Mouse (Mus musculus) liver, embryonic 15.5 days (tissue): ENCODE data around the gene Fkbp6. TPM values are rescaled to one million over a fixed set of nuclear protein-coding genes. Genes with fewer than 3 reads are reported as not detected.

Experiments used
- ATAC-seq: fragments of 200-750 bp; cut with Nextera tagmentation; 2 replicates; pipeline ENCODE4 v1.8.0; 2017; ENCODE audit warnings: moderate number of reproducible peaks, mild to moderate bottlenecking, moderate library complexity; ENCODE audit not compliant: insufficient read depth
- H3K27ac ChIP-seq: fragments of 300-500 bp; sonication (generic); replicated peaks from 2 replicates; pipeline ENCODE4 v1.5.1; 2015; ENCODE audit warnings: mild to moderate bottlenecking, inconsistent platforms
- H3K27me3 ChIP-seq: fragments of 300-500 bp; sonication (generic); 2 replicates; pipeline ENCODE4 v1.6.1; 2015; ENCODE audit warnings: mild to moderate bottlenecking, inconsistent platforms
- H3K36me3 ChIP-seq: fragments of 300-500 bp; sonication (generic); replicated peaks from 2 replicates; pipeline ENCODE4 v1.6.1; 2015; ENCODE audit warnings: moderate library complexity, mild to moderate bottlenecking, inconsistent platforms
- H3K4me1 ChIP-seq: fragments of 300-500 bp; sonication (generic); replicated peaks from 2 replicates; pipeline ENCODE4 v1.6.1; 2015; ENCODE audit warnings: inconsistent platforms
- H3K4me2 ChIP-seq: fragments of 300-500 bp; sonication (generic); 2 replicates; pipeline ENCODE4 v1.6.1; 2015; ENCODE audit warnings: moderate library complexity, mild to moderate bottlenecking, inconsistent platforms
- H3K4me3 ChIP-seq: fragments of 300-500 bp; sonication (generic); replicated peaks from 2 replicates; pipeline ENCODE4 v1.5.1; 2015; ENCODE audit warnings: mild to moderate bottlenecking, inconsistent platforms
- H3K9ac ChIP-seq: fragments of 300-500 bp; sonication (generic); 2 replicates; pipeline ENCODE4 v1.6.1; 2015; ENCODE audit warnings: moderate library complexity, mild to moderate bottlenecking, inconsistent platforms
- H3K9me3 ChIP-seq: fragments of 300-500 bp; sonication (generic); replicated peaks from 2 replicates; pipeline ENCODE4 v1.6.1; 2016; ENCODE audit warnings: inconsistent platforms
- WGBS: fragments of 180-500 bp; shearing (Covaris S2); methylation state at CpG from one replicate; pipeline ENCODE4 v1.1.7; 2015; ENCODE audit warnings: mixed read lengths; ENCODE audit not compliant: insufficient replicate concordance; 5-methylcytosine and 5-hydroxymethylcytosine counted together
- microRNA-seq: library from miRNA; unstranded; fragments of <30 nt; microRNA quantifications from one replicate; pipeline ENCODE4, GENCODE M21; 2016
- polyA plus RNA-seq: library from polyadenylated mRNA; unstranded; fragments of >200 nt; fragmentation: Nextera tagmentation; extraction: Ambion mirVana; gene quantifications from 2 replicates; pipeline ENCODE4 v1.2.1, GENCODE M21; 2015

The Fkbp6 gene
- polyA plus RNA-seq, 1 experiment from 2014 or later, result 0.09 TPM

GRCm38 (mm10) chr5:135251079-135251454 lies 98.8 kb downstream of the Fkbp6 start, which contains the start of gene Fzd9:
Fzd9 (minus strand) TSS chr5:135251230.
- Histone ChIP-seq H3K9ac (no peak within 1 kb of the TSS; the same call in 1 of the 2 replicates), H3K4me2 (peak within 1 kb of the TSS; percentile 91)
- ATAC-seq, result peak; percentile 75

GRCm38 (mm10) chr5:135250186-135251078 lies 99.4 kb downstream of the Fkbp6 start:
- 2% methylated on average over 90 of the region's 92 CpGs for WGBS
- no peak overlapping the region for H3K27ac ChIP-seq
- peak; percentile 58 for ATAC-seq
- H3K36me3 ChIP-seq, result peaks cover 20% of the 10 kb centered on the region
- peak overlapping the region; percentile 57 for H3K4me3 ChIP-seq
- peak overlapping the region; percentile 91 for H3K4me2 ChIP-seq
- H3K9me3 ChIP-seq, result no peaks in the 10 kb centered on the region
- peaks cover 18% of the 10 kb centered on the region for H3K4me1 ChIP-seq
- H3K9ac ChIP-seq, result no peak overlapping the region; the same call in 1 of the 2 replicates
- H3K27me3 ChIP-seq, result peaks cover 53% of the 10 kb centered on the region

More at GRCm38 (mm10) chr5:135251079-135251454, 98.8 kb downstream of the Fkbp6 start, which contains the start of gene Fzd9:
- no peak within 1 kb of the TSS for H3K27ac ChIP-seq
- peak within 1 kb of the TSS; percentile 57 for H3K4me3 ChIP-seq
- H3K36me3 ChIP-seq, result peaks cover 14% of the 10 kb centered on the region
- peaks cover 18% of the 10 kb centered on the region for H3K4me1 ChIP-seq
- 0 out of 2 replicates have a peak, but pooled peaks cover 1% of the 10 kb centered on the region for H3K9me3 ChIP-seq
- WGBS, result under 1% methylated on average over 51 of the region's 51 CpGs
- peaks cover 53% of the 10 kb centered on the region for H3K27me3 ChIP-seq

GRCm38 (mm10) chr5:135248956-135249676 lies 100.7 kb downstream of the Fkbp6 start:
- H3K9ac ChIP-seq, result no peak overlapping the region
- no peak overlapping the region for H3K4me3 ChIP-seq
- H3K9me3 ChIP-seq, result no peaks in the 10 kb centered on the region
- whole genome bisulfite sequencing, result 79% methylated on average over 16 of the region's 16 CpGs
- H3K36me3 ChIP-seq, result peaks cover 33% of the 10 kb centered on the region
- H3K4me1 ChIP-seq, result peaks cover 18% of the 10 kb centered on the region
- peaks cover 52% of the 10 kb centered on the region for H3K27me3 ChIP-seq
- no peak for ATAC-seq
- no peak overlapping the region for H3K27ac ChIP-seq
- H3K4me2 ChIP-seq, result no peak overlapping the region

GRCm38 (mm10) chr5:135247337-135247736 lies 102.5 kb downstream of the Fkbp6 start:
- peaks cover 51% of the 10 kb centered on the region for H3K36me3 ChIP-seq
- WGBS, result 69% methylated on average over 9 of the region's 9 CpGs
- no peak overlapping the region for H3K4me3 ChIP-seq
- H3K27me3 ChIP-seq, result peaks cover 39% of the 10 kb centered on the region
- peaks cover 18% of the 10 kb centered on the region for H3K4me1 ChIP-seq
- H3K9me3 ChIP-seq, result no peaks in the 10 kb centered on the region
- ATAC-seq, result no peak
- no peak overlapping the region for H3K9ac ChIP-seq
- no peak overlapping the region for H3K27ac ChIP-seq
- H3K4me2 ChIP-seq, result no peak overlapping the region

- no peak overlapping the region for H3K4me3 ChIP-seq
- H3K9ac ChIP-seq, result no peak overlapping the region
- H3K4me1 ChIP-seq, result peaks cover 18% of the 10 kb centered on the region
- WGBS, result 56% methylated on average over 4 of the region's 4 CpGs
- no peak overlapping the region for H3K4me2 ChIP-seq
- peaks cover 59% of the 10 kb centered on the region for H3K36me3 ChIP-seq
- no peak for ATAC-seq
- no peak overlapping the region for H3K27ac ChIP-seq
- no peaks in the 10 kb centered on the region for H3K9me3 ChIP-seq
- H3K27me3 ChIP-seq, result peaks cover 32% of the 10 kb centered on the region
Observed at GRCm38 (mm10) chr5:135246531-135246930, 103.3 kb downstream of the Fkbp6 start.

- 92% methylated on average over 1 of the region's 1 CpGs for WGBS
- no peak for ATAC-seq
- Histone ChIP-seq H3K27me3 (no peaks in the 10 kb centered on the region), H3K4me1 (no peaks in the 10 kb centered on the region), H3K9me3 (no peaks in the 10 kb centered on the region), H3K9ac (no peak overlapping the region), H3K36me3 (peaks cover 93% of the 10 kb centered on the region), H3K27ac (no peak overlapping the region), H3K4me3 (no peak overlapping the region), H3K4me2 (no peak overlapping the region)
Observed at GRCm38 (mm10) chr5:135243166-135243565, 106.7 kb downstream of the Fkbp6 start.

- no peak overlapping the region for H3K27ac ChIP-seq
- ATAC-seq, result no peak
- 90% methylated on average over 3 of the region's 3 CpGs for WGBS
- no peak overlapping the region for H3K4me2 ChIP-seq
- peaks cover 98% of the 10 kb centered on the region for H3K36me3 ChIP-seq
- no peak overlapping the region for H3K9ac ChIP-seq
- H3K9me3 ChIP-seq, result no peaks in the 10 kb centered on the region
- no peaks in the 10 kb centered on the region for H3K4me1 ChIP-seq
- no peaks in the 10 kb centered on the region for H3K27me3 ChIP-seq
- no peak overlapping the region for H3K4me3 ChIP-seq
Observed at GRCm38 (mm10) chr5:135242608-135243007, 107.2 kb downstream of the Fkbp6 start.

GRCm38 (mm10) chr5:135242136-135242535 lies 107.7 kb downstream of the Fkbp6 start:
- Histone ChIP-seq H3K9ac (no peak overlapping the region), H3K9me3 (no peaks in the 10 kb centered on the region), H3K4me3 (no peak overlapping the region), H3K4me2 (no peak overlapping the region), H3K36me3 (peaks cover 100% of the 10 kb centered on the region), H3K4me1 (no peaks in the 10 kb centered on the region), H3K27me3 (no peaks in the 10 kb centered on the region), H3K27ac (no peak overlapping the region)
- ATAC-seq, result no peak
- WGBS, result 82% methylated on average over 12 of the region's 12 CpGs

Small RNAs within 50 kb of the gene (microRNA-seq; reads per million reads assigned to microRNA genes)
- gene Mir7033, result not detected

Other genes with a start within 250 kb of the Fkbp6 start
- 11.7 and 12.2 TPM in 2 replicates for gene Tbl2, start 200.4 kb downstream of the Fkbp6 start, polyA plus RNA-seq
- gene Bcl7b, start 181.8 kb downstream of the Fkbp6 start, polyA plus RNA-seq, result 26.2 and 27.7 TPM in 2 replicates
- gene Baz1b, start 162.8 kb downstream of the Fkbp6 start, polyA plus RNA-seq, result 18.2 and 20.1 TPM in 2 replicates
- gene Fzd9, start 98.8 kb downstream of the Fkbp6 start, polyA plus RNA-seq, result 0.38 and 0.55 TPM in 2 replicates
- gene Trim50, start 3.3 kb upstream of the Fkbp6 start, polyA plus RNA-seq, result not detected in 2 replicates
- 16.1 and 16.4 TPM in 2 replicates for gene Nsun5, start 19.9 kb upstream of the Fkbp6 start, polyA plus RNA-seq
- gene Pom121, start 44.5 kb upstream of the Fkbp6 start, polyA plus RNA-seq, result 5.5 and 5.8 TPM in 2 replicates
- gene Hip1, start 195.1 kb upstream of the Fkbp6 start, polyA plus RNA-seq, result 3.0 and 3.5 TPM in 2 replicates
- not detected in 2 replicates for gene Ccl26, start 213.5 kb upstream of the Fkbp6 start, polyA plus RNA-seq
- 15.4 and 20.1 TPM in 2 replicates for gene Ccl24, start 223.0 kb upstream of the Fkbp6 start, polyA plus RNA-seq